Mouse (Mus musculus): ENCODE measurements around the gene Hist1h4d. TPM values are rescaled to one million over a fixed set of nuclear protein-coding genes. Genes with fewer than 3 reads are reported as not detected.
A peak's percentile ranks its signal among the peaks of the same experiment; 100 is the strongest.
"Not testable (repeated sequence)": the region's sequence is repeated elsewhere in the genome, so short reads cannot be mapped to it uniquely, and the experiment has no call there.

Gene Hist1h4d
- total RNA-seq, 2 experiments from 2014 or later: 51.2 to 52.9 TPM

- not testable (repeated sequence) for DNase-seq
These were observed 8.1 kb upstream of the Hist1h4d start for GRCm38 (mm10) chr13:23573034-23573897.

DNA sequence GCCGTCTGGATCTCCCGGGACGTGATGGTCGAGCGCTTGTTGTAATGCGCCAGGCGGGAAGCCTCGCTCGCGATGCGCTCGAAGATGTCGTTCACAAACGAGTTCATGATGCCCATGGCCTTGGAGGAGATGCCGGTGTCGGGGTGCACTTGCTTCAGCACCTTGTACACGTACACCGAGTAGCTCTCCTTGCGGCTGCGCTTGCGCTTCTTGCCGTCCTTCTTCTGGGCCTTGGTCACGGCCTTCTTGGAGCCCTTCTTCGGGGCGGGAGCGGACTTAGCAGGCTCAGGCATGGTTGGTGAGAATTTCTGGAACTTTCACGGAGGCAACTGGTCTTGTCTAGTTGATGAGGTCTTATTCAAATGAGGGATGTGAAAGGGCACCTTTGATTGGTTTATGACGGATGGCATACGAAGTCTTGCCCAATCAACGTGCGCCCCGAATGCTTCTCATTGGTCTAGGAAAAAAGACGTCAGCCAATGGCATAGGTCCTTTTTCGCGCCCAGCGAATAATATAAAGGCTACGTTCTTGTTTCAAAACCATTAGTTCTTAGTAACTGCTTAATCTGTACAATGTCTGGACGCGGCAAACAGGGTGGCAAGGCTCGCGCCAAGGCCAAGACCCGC, 7.4 kb upstream of the Hist1h4d start, which contains the start of the genes Hist1h2bf and Hist1h2ad:
Gene Hist1h2bf (minus strand): TSS at position 299 of the 627 bp plus-strand sequence.
Gene Hist1h2ad (plus strand): TSS at position 484 of the 627 bp plus-strand sequence.
- DNase-seq: peak; percentile 82 to 91

DNA sequence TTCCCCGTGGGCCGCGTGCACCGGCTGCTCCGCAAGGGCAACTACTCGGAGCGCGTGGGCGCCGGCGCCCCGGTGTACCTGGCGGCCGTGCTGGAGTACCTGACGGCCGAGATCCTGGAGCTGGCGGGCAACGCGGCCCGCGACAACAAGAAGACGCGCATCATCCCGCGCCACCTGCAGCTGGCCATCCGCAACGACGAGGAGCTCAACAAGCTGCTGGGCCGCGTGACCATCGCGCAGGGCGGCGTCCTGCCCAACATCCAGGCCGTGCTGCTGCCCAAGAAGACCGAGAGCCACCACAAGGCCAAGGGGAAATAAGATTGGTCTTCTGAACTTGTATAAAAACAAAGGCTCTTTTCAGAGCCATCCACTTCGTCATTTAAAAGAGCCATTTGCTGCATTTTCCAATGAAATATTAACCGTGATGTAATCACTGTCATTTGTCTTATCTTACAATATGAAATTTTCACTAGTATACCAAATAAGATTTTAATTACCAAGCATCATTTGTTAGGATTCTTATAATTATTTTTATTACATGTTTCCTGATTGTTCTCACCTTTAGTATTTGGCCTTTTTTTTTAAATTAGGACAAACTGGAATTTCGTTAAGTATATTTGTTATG, 6.7 kb upstream of the Hist1h4d start:
- not testable (repeated sequence) for DNase-seq

DNA sequence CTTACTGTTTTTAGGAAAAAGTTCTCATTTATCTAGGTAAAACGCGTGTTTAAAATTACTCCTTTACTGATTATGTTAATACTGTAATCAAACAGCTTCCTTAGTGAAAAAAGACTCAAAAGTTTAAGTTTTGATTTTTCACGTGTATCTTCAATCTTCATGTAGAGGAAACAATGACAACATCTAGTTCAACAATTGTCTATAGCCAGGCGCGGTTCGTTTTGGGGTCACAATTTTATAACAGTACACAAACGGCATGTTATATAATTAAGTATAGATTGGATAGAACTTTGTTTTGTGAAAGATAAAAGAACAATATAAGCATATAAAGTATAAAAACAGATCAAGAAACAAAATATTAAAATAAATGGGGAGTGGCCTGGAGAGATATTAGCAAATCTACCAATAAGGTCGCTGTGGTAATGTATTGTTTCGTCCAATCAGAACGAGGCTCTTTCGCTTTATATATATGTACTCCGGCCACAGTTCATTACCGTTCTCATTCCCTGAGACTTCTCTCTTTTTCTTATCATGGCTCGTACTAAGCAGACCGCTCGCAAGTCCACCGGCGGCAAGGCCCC, 6.0 kb upstream of the Hist1h4d start, which contains the start of gene Hist1h3d:
Gene Hist1h3d (plus strand): TSS at position 493 of the 581 bp plus-strand sequence.
- peak; percentile 66 to 68 for DNase-seq

DNA sequence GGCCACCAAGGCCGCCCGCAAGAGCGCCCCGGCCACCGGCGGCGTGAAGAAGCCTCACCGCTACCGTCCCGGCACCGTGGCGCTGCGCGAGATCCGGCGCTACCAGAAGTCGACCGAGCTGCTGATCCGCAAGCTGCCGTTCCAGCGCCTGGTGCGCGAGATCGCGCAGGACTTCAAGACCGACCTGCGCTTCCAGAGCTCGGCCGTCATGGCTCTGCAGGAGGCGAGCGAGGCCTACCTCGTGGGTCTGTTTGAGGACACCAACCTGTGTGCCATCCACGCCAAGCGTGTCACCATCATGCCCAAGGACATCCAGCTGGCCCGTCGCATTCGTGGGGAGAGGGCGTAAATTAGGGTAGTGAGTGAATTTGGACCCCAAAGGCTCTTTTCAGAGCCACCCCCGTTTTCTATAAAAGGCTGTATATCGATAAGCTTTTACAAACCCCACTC, 5.5 kb upstream of the Hist1h4d start:
- not testable (repeated sequence) for DNase-seq

DNA sequence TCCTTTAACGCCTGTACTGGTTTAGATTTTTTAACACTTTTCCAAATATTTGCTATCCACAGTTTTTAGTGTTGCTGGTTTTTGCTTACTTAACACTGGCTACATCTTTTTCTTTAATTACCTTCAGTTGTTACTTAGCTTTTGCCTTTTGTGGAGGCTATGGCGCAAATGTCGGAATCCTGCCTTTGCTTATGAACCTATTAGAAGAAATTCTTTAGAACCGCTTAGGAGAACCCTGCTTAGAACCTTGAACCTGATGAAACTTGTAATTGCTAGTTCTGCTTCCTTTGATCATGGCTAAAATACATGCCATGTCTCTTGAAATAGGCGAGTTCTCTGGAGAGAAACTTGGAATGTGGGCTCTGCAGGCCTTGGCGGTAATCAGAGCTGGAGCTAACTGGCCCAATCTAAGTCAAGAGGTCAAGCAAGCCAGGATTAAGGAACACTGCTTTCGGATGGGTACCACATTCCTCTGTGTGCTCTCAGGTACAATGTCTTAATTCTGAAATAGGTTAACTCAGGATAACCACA, 5.0 kb upstream of the Hist1h4d start:
- DNase-seq: no peak

DNA sequence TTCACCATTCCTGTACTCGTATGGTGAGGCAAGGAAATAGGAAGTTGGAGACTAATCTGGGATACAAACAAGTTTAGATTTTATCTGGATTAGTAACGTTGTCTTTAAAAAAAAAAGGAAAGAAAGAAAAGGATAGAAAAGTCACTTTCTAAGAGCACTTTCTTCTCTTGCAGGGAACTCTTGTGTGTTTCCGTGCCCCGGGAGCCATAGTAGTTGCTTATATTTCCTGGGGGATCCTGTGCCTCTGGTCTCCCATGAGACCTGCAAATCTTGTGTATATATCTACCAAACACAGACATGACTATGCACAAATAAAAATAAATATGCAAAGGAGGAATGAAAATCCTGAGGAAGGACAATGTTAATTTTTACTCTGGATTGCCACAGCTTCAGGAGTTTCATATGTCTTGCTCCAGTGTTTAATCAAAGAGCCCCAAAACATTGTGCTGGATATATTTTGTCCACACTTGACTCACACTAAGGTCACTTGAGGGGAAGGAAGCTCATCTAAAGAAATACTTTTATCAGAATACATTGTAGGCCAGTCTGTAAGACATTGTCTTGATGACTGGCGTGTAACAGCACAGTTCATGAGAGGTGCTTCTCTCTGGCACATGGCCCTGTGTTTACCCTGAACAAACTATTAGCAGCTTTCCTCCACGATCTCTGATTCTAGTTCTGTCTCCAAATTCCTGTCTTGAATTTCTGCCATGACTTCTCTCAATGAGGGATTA, 4.3 kb upstream of the Hist1h4d start:
- no peak for DNase-seq

DNA sequence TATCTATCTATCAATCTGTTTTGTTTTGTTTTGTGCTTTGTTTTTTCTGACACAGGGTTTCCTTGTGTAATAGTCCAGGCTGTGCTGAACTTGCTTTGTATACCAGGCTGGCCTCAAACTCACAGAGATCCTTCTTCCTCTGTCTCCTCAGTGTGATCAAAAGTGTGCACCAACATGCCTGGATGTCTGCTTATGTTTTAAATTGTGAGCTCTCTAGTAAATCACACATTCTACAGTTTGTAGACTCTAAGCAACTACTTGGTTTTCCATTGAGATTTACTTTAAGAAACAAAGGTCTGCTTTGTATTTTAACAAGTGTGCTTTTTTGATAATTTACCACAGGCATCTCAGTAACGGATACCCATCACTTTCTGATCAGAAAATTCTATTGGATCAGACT, 3.6 kb upstream of the Hist1h4d start:
- DNase-seq: no peak

- no peak for DNase-seq
These were observed 1.0 kb downstream of the Hist1h4d start for GRCm38 (mm10) chr13:23582219-23583056.

DNA sequence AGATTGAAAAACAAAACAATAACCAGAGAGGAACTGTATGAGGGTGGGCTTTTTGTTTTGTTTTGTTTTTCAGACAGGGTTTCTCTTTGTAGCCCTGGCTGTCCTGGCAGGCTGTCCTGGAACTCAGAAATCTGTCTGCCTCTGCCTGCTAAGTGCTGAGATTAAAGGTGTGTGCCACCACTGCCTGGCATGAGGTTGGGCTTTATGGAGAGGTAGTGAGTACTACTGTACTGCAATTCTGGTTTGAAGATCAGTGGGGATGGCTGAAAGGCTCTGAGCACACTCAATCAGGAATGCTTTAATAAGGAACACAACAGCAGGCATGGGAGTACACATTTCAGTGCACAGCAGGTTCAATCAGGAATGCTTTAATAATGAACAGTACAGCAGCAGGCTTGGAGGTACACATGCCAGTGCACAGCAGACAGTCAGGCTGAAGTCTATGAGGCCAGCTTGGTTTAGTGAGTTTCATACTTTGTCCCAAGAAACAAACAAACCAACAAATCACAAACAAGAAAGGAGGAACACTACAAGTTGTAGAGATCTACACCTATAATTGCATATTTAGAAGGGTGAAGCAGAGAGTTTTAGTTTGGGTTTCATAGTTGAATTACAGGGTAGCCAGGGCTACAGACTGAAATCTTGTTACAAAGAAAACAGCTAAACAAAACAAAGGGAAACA, 2.1 kb downstream of the Hist1h4d start:
- no peak for DNase-seq

GRCm38 (mm10) chr13:23584331-23584730, 2.9 kb downstream of the Hist1h4d start:
- DNase-seq: peak in 1 of 2 experiments; percentile 44

GRCm38 (mm10) chr13:23585029-23585441, 3.6 kb downstream of the Hist1h4d start:
- DNase-seq: peak; percentile 81 to 88

- peak; percentile 87 for DNase-seq
These were observed 4.2 kb downstream of the Hist1h4d start for GRCm38 (mm10) chr13:23585442-23586098.

GRCm38 (mm10) chr13:23586099-23586939, 4.9 kb downstream of the Hist1h4d start:
- peak in 1 of 2 experiments; percentile 39 for DNase-seq

- no peak for DNase-seq
These were observed 5.5 kb downstream of the Hist1h4d start for GRCm38 (mm10) chr13:23586940-23587225.

DNA sequence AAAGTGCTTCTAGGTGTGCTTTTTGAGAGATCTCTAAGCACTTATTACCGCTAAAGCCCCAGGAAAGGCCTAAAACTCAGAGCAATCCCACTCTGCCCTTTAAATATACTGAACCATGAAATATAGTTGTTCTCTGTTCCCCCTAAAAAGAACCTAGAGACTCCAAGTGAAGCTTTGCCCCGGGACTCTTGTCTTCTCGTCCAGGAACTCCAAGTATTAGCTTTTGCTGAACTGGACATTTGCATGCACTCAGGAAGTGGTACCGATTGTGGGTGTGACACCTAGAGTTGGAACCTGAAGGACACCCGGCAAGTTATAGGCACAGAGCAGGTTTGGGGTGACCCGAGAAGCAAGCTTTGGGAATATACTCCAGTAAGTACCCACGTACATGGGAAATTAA, 9.8 kb downstream of the Hist1h4d start:
- no peak for DNase-seq

- DNase-seq: not testable (repeated sequence)
These were observed 10.5 kb downstream of the Hist1h4d start for GRCm38 (mm10) chr13:23591886-23592285.

- no peak for DNase-seq
These were observed 11.2 kb downstream of the Hist1h4d start for GRCm38 (mm10) chr13:23592614-23593013.

All from heart, adult 18-20 months (tissue).